Mouse (Mus musculus) fat pad, adult 2 months (tissue): ENCODE results near the gene Apobec4.

ENCODE experiments used
- DNase-seq: peaks from one replicate; pipeline ENCODE4 v3.0.0-alpha.2; 2011; ENCODE audit warnings: low read depth, low spot score; ENCODE audit errors: extremely low read depth

The Apobec4 gene

GRCm38 (mm10) chr1:152800633-152801176, 50.4 kb downstream of the Apobec4 start:
- no peak for DNase-seq

- no peak for DNase-seq
Measured at GRCm38 (mm10) chr1:152804907-152805306, 54.6 kb downstream of the Apobec4 start.
